In the genomic region with DNA sequence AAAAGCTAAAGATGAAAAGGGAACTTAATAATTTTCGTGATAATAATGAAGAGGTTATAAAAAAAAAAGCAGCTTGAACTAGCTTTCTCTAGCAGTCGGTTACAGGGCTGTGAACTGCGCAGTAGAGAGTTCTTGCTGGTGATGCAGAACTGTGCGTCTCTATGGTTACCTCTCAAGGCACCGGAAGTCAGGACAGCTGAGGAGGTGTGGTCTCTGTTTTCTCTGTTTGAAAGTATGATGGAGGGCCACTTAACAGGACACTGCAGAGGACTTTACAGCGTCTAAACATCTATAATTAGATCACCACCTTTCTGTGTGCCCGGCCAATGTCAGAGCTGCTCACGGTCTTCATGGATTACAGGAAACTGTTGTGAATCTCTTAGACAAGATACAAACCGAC, we compare ENCODE assay signal across 8 mouse cellular contexts. TPM values are rescaled to one million over a fixed set of nuclear protein-coding genes. Genes with fewer than 3 reads are reported as not detected.
DNase-seq lines count a peak whose midpoint lies in the region; ATAC-seq lines count a peak whose summit lies in the region.

No protein-coding gene starts in this region.

- H3K9me3 ChIP-seq in kidney, embryonic 15.5 days (replicated peaks), result no peaks in the 10 kb centered on the region

- no peaks in the 10 kb centered on the region for H3K27me3 ChIP-seq in kidney, embryonic 15.5 days

- no peak overlapping the region for H3K9ac ChIP-seq in kidney, embryonic 15.5 days

- H3K36me3 ChIP-seq in kidney, embryonic 15.5 days, result no peaks in the 10 kb centered on the region

- 23% methylated on average over 9 of the region's 9 CpGs for WGBS in kidney, embryonic 15.5 days

- peaks cover 14% of the 10 kb centered on the region for H3K4me1 ChIP-seq in kidney, embryonic 15.5 days

- no peak for DNase-seq in kidney, adult 11 months
- DNase-seq in embryo, embryonic 11 days, result peak; percentile 48
- DNase-seq in lung, postnatal 10 days, result peak; percentile 31
- DNase-seq in cerebellum, postnatal 25 days, result no peak
- DNase-seq in cerebellum, adult 9-10 months, result no peak
- DNase-seq in gastrocnemius, postnatal 4 days (ENCODE audit: low spot score in 2 of 2), result no peak

- H3K27ac ChIP-seq in kidney, embryonic 15.5 days, result no peak overlapping the region

- no peak; the same call in 1 of the 2 replicates for ATAC-seq in kidney, embryonic 15.5 days (replicated peaks; ENCODE audit: low FRiP score)
- peak; percentile 100 for ATAC-seq in CD4-positive, CD25-positive, alpha-beta regulatory T cell, adult 4 months

- H3K4me2 ChIP-seq in kidney, embryonic 15.5 days, result peak overlapping the region; percentile 1; the same call in 1 of the 2 replicates

- H3K4me3 ChIP-seq in kidney, embryonic 15.5 days (replicated peaks), result no peak overlapping the region

RNA-seq across cellular contexts. Expression of a gene that starts 16.0 kb away (rescaled TPM):
- polyA plus RNA-seq in kidney, embryonic 15.5 days (2015; fragmentation: Nextera tagmentation; extraction: Ambion mirVana), result 228 and 230 TPM in 2 replicates
- 10 to 100 TPM; 64.7 to 82.6 TPM for polyA plus RNA-seq in CD4-positive, CD25-positive, alpha-beta regulatory T cell, adult 4 months (2017; shearing (Covaris generic))
- total RNA-seq in gastrocnemius, postnatal 4 days (2021), result 100 to 1,000 TPM; 219 to 226 TPM

RNA-seq across cellular contexts. Expression of a gene that starts 17.2 kb away (rescaled TPM):
- polyA plus RNA-seq in kidney, embryonic 15.5 days (2015; fragmentation: Nextera tagmentation; extraction: Ambion mirVana), result 113 and 129 TPM in 2 replicates
- polyA plus RNA-seq in CD4-positive, CD25-positive, alpha-beta regulatory T cell, adult 4 months (2017; shearing (Covaris generic)), result 10 to 100 TPM; 69.4 to 71.7 TPM
- 100 to 1,000 TPM; 155 to 166 TPM for total RNA-seq in gastrocnemius, postnatal 4 days (2021)

RNA-seq across cellular contexts. Expression of a gene that starts 26.2 kb away (rescaled TPM):
- polyA plus RNA-seq in kidney, embryonic 15.5 days (2015; fragmentation: Nextera tagmentation; extraction: Ambion mirVana), result 14.6 and 15.1 TPM in 2 replicates
- 1 to 10 TPM in 1 of 2 experiments, under 1 TPM in 1; 0.95 to 1.1 TPM for polyA plus RNA-seq in CD4-positive, CD25-positive, alpha-beta regulatory T cell, adult 4 months (2017; shearing (Covaris generic))
- total RNA-seq in gastrocnemius, postnatal 4 days (2021), result 1 to 10 TPM; 4.7 to 6.6 TPM

RNA-seq across cellular contexts. Expression of a gene that starts 41.1 kb away (rescaled TPM):
- polyA plus RNA-seq in kidney, embryonic 15.5 days (2015; fragmentation: Nextera tagmentation; extraction: Ambion mirVana), result 10.6 and 10.9 TPM in 2 replicates
- polyA plus RNA-seq in CD4-positive, CD25-positive, alpha-beta regulatory T cell, adult 4 months (2017; shearing (Covaris generic)), result 1 to 10 TPM; 7.3 to 9.3 TPM
- 10 to 100 TPM; 10.4 to 12.0 TPM for total RNA-seq in gastrocnemius, postnatal 4 days (2021)

Comparison
In these comparisons a context has a peak if more than half of its experiments do, and no peak if none do; other contexts are left out.
1. DNase-seq: peak in embryo, embryonic 11 days (single experiment) and lung, postnatal 10 days (single experiment); none in kidney, adult 11 months (single experiment), cerebellum, postnatal 25 days (0 of 2), cerebellum, adult 9-10 months (single experiment) and gastrocnemius, postnatal 4 days (0 of 2).